Mouse (Mus musculus): ENCODE measurements around the gene Gm5127. TPM values are rescaled to one million over a fixed set of nuclear protein-coding genes. Genes with fewer than 3 reads are reported as not detected.
A peak's percentile ranks its signal among the peaks of the same experiment; 100 is the strongest.

Gene Gm5127
- polyA plus RNA-seq, 1 experiment from 2014 or later = 2.1 TPM

- Histone ChIP-seq H3K36me3 (ENCODE audit: control insufficient read depth, insufficient read depth, low read length) (no peaks in the 10 kb centered on the region), H3K27ac (ENCODE audit: low read depth, low read length) (no peak within 1 kb of the TSS), H3K4me3 (ENCODE audit: low read depth, low read length) (no peak within 1 kb of the TSS), H3K4me2 (ENCODE audit: low read depth) (0 out of 2 replicates have a peak within 1 kb of the TSS, but pooled peaks have one; percentile 19), H3K9ac (ENCODE audit: low read length) (no peak within 1 kb of the TSS), H3K9me3 (ENCODE audit: control insufficient read depth, low read length) (no peaks in the 10 kb centered on the region), H3K4me1 (ENCODE audit: control insufficient read depth, insufficient read depth, low read length) (no peaks in the 10 kb centered on the region), H3K27me3 (ENCODE audit: control insufficient read depth, insufficient read depth, low read length) (no peaks in the 10 kb centered on the region)
- ATAC-seq (ENCODE audit: insufficient read depth, low FRiP score, low TSS enrichment) = no peak
- WGBS = 33% methylated on average over 6 of the region's 6 CpGs
- DNase-seq (ENCODE audit: low spot score) = peak; percentile 9
Measured at GRCm38 (mm10) chrX:106603386-106603785, 20.4 kb downstream of the Gm5127 start, which contains the start of gene Cysltr1. Cysltr1 (minus strand) TSS chrX:106603679.

- ATAC-seq (ENCODE audit: insufficient read depth, low FRiP score, low TSS enrichment) = no peak
- no peaks in the 10 kb centered on the region for H3K36me3 ChIP-seq (ENCODE audit: control insufficient read depth, insufficient read depth, low read length)
- no peak overlapping the region for H3K9ac ChIP-seq (ENCODE audit: low read length)
- no peaks in the 10 kb centered on the region for H3K4me1 ChIP-seq (ENCODE audit: control insufficient read depth, insufficient read depth, low read length)
- DNase-seq (ENCODE audit: low spot score) = no peak
- H3K9me3 ChIP-seq (ENCODE audit: control insufficient read depth, low read length) = no peaks in the 10 kb centered on the region
- no peak overlapping the region for H3K4me3 ChIP-seq (ENCODE audit: low read depth, low read length)
- no peaks in the 10 kb centered on the region for H3K27me3 ChIP-seq (ENCODE audit: control insufficient read depth, insufficient read depth, low read length)
- 65% methylated on average over 1 of the region's 1 CpGs for WGBS
- H3K4me2 ChIP-seq (ENCODE audit: low read depth) = no peak overlapping the region
- no peak overlapping the region for H3K27ac ChIP-seq (ENCODE audit: low read depth, low read length)
Measured at GRCm38 (mm10) chrX:106622512-106622911, 39.5 kb downstream of the Gm5127 start.

- Histone ChIP-seq H3K4me1 (ENCODE audit: control insufficient read depth, insufficient read depth, low read length) (no peaks in the 10 kb centered on the region), H3K4me2 (ENCODE audit: low read depth) (no peak overlapping the region), H3K9ac (ENCODE audit: low read length) (no peak overlapping the region), H3K27me3 (ENCODE audit: control insufficient read depth, insufficient read depth, low read length) (no peaks in the 10 kb centered on the region), H3K4me3 (ENCODE audit: low read depth, low read length) (no peak overlapping the region), H3K9me3 (ENCODE audit: control insufficient read depth, low read length) (no peaks in the 10 kb centered on the region), H3K27ac (ENCODE audit: low read depth, low read length) (no peak overlapping the region), H3K36me3 (ENCODE audit: control insufficient read depth, insufficient read depth, low read length) (no peaks in the 10 kb centered on the region)
- ATAC-seq (ENCODE audit: insufficient read depth, low FRiP score, low TSS enrichment) (no peak), DNase-seq (ENCODE audit: low spot score) (no peak)
- WGBS = 76% methylated on average over 3 of the region's 3 CpGs
Measured at GRCm38 (mm10) chrX:106623667-106624066, 40.7 kb downstream of the Gm5127 start.

- Histone ChIP-seq H3K36me3 (ENCODE audit: control insufficient read depth, insufficient read depth, low read length) (no peaks in the 10 kb centered on the region), H3K4me3 (ENCODE audit: low read depth, low read length) (no peak overlapping the region), H3K9ac (ENCODE audit: low read length) (no peak overlapping the region), H3K4me1 (ENCODE audit: control insufficient read depth, insufficient read depth, low read length) (no peaks in the 10 kb centered on the region), H3K4me2 (ENCODE audit: low read depth) (no peak overlapping the region), H3K27me3 (ENCODE audit: control insufficient read depth, insufficient read depth, low read length) (no peaks in the 10 kb centered on the region), H3K27ac (ENCODE audit: low read depth, low read length) (no peak overlapping the region), H3K9me3 (ENCODE audit: control insufficient read depth, low read length) (no peaks in the 10 kb centered on the region)
- DNase-seq (ENCODE audit: low spot score) (no peak), ATAC-seq (ENCODE audit: insufficient read depth, low FRiP score, low TSS enrichment) (no peak)
- 90% methylated on average over 1 of the region's 1 CpGs for WGBS
Measured at GRCm38 (mm10) chrX:106628514-106628913, 45.5 kb downstream of the Gm5127 start.

- ATAC-seq (ENCODE audit: insufficient read depth, low FRiP score, low TSS enrichment) = no peak
- H3K9ac ChIP-seq (ENCODE audit: low read length) = no peak overlapping the region
- no peak overlapping the region for H3K4me3 ChIP-seq (ENCODE audit: low read depth, low read length)
- H3K27me3 ChIP-seq (ENCODE audit: control insufficient read depth, insufficient read depth, low read length) = no peaks in the 10 kb centered on the region
- H3K9me3 ChIP-seq (ENCODE audit: control insufficient read depth, low read length) = no peaks in the 10 kb centered on the region
- no peak overlapping the region for H3K4me2 ChIP-seq (ENCODE audit: low read depth)
- no peak for DNase-seq (ENCODE audit: low spot score)
- H3K27ac ChIP-seq (ENCODE audit: low read depth, low read length) = no peak overlapping the region
- H3K36me3 ChIP-seq (ENCODE audit: control insufficient read depth, insufficient read depth, low read length) = no peaks in the 10 kb centered on the region
- no peaks in the 10 kb centered on the region for H3K4me1 ChIP-seq (ENCODE audit: control insufficient read depth, insufficient read depth, low read length)
Measured at GRCm38 (mm10) chrX:106633543-106633942, 50.6 kb downstream of the Gm5127 start.

GRCm38 (mm10) chrX:106634799-106635541 lies 52.0 kb downstream of the Gm5127 start:
- Histone ChIP-seq H3K4me2 (ENCODE audit: low read depth) (no peak overlapping the region), H3K36me3 (ENCODE audit: control insufficient read depth, insufficient read depth, low read length) (no peaks in the 10 kb centered on the region), H3K9ac (ENCODE audit: low read length) (no peak overlapping the region), H3K27me3 (ENCODE audit: control insufficient read depth, insufficient read depth, low read length) (no peaks in the 10 kb centered on the region), H3K27ac (ENCODE audit: low read depth, low read length) (no peak overlapping the region), H3K4me1 (ENCODE audit: control insufficient read depth, insufficient read depth, low read length) (no peaks in the 10 kb centered on the region), H3K4me3 (ENCODE audit: low read depth, low read length) (no peak overlapping the region), H3K9me3 (ENCODE audit: control insufficient read depth, low read length) (no peaks in the 10 kb centered on the region)
- ATAC-seq (ENCODE audit: insufficient read depth, low FRiP score, low TSS enrichment) = no peak
- no peak for DNase-seq (ENCODE audit: low spot score)
- 81% methylated on average over 3 of the region's 3 CpGs for WGBS

GRCm38 (mm10) chrX:106662101-106662500 lies 79.1 kb downstream of the Gm5127 start:
- Histone ChIP-seq H3K27ac (ENCODE audit: low read depth, low read length) (no peak overlapping the region), H3K9me3 (ENCODE audit: control insufficient read depth, low read length) (no peaks in the 10 kb centered on the region), H3K36me3 (ENCODE audit: control insufficient read depth, insufficient read depth, low read length) (no peaks in the 10 kb centered on the region), H3K4me2 (ENCODE audit: low read depth) (no peak overlapping the region), H3K4me1 (ENCODE audit: control insufficient read depth, insufficient read depth, low read length) (no peaks in the 10 kb centered on the region), H3K9ac (ENCODE audit: low read length) (no peak overlapping the region), H3K27me3 (ENCODE audit: control insufficient read depth, insufficient read depth, low read length) (no peaks in the 10 kb centered on the region), H3K4me3 (ENCODE audit: low read depth, low read length) (no peak overlapping the region)
- DNase-seq (ENCODE audit: low spot score) (no peak), ATAC-seq (ENCODE audit: insufficient read depth, low FRiP score, low TSS enrichment) (no peak)

- H3K36me3 ChIP-seq (ENCODE audit: control insufficient read depth, insufficient read depth, low read length) = no peaks in the 10 kb centered on the region
- 92% methylated on average over 3 of the region's 3 CpGs for WGBS
- H3K9ac ChIP-seq (ENCODE audit: low read length) = no peak overlapping the region
- no peak overlapping the region for H3K27ac ChIP-seq (ENCODE audit: low read depth, low read length)
- no peak overlapping the region for H3K4me2 ChIP-seq (ENCODE audit: low read depth)
- no peaks in the 10 kb centered on the region for H3K27me3 ChIP-seq (ENCODE audit: control insufficient read depth, insufficient read depth, low read length)
- no peaks in the 10 kb centered on the region for H3K9me3 ChIP-seq (ENCODE audit: control insufficient read depth, low read length)
- H3K4me1 ChIP-seq (ENCODE audit: control insufficient read depth, insufficient read depth, low read length) = no peaks in the 10 kb centered on the region
- no peak for ATAC-seq (ENCODE audit: insufficient read depth, low FRiP score, low TSS enrichment)
- H3K4me3 ChIP-seq (ENCODE audit: low read depth, low read length) = no peak overlapping the region
- no peak for DNase-seq (ENCODE audit: low spot score)
Measured at GRCm38 (mm10) chrX:106704590-106704989, 121.6 kb downstream of the Gm5127 start.

GRCm38 (mm10) chrX:106717160-106717559 lies 134.2 kb downstream of the Gm5127 start:
- whole genome bisulfite sequencing = 13% methylated on average over 2 of the region's 2 CpGs
- Histone ChIP-seq H3K27ac (ENCODE audit: low read depth, low read length) (no peak overlapping the region), H3K36me3 (ENCODE audit: control insufficient read depth, insufficient read depth, low read length) (no peaks in the 10 kb centered on the region), H3K9ac (ENCODE audit: low read length) (no peak overlapping the region), H3K4me3 (ENCODE audit: low read depth, low read length) (no peak overlapping the region), H3K27me3 (ENCODE audit: control insufficient read depth, insufficient read depth, low read length) (no peaks in the 10 kb centered on the region), H3K9me3 (ENCODE audit: control insufficient read depth, low read length) (no peaks in the 10 kb centered on the region), H3K4me1 (ENCODE audit: control insufficient read depth, insufficient read depth, low read length) (no peaks in the 10 kb centered on the region), H3K4me2 (ENCODE audit: low read depth) (no peak overlapping the region)
- ATAC-seq (ENCODE audit: insufficient read depth, low FRiP score, low TSS enrichment) (no peak), DNase-seq (ENCODE audit: low spot score) (peak; percentile 10)

Data from neural tube, embryonic 11.5 days (tissue).